Mouse (Mus musculus) right cerebral cortex, postnatal 36 days (tissue): ENCODE results near the gene Apopt1.

ENCODE experiments used
- DNase-seq, 2 experiments: peaks; one replicate each; pipeline ENCODE4 v3.0.0; 2022; ENCODE audit warnings: low spot score in 2 of 2, mixed read lengths in 1 of 2

The Apopt1 gene

DNA sequence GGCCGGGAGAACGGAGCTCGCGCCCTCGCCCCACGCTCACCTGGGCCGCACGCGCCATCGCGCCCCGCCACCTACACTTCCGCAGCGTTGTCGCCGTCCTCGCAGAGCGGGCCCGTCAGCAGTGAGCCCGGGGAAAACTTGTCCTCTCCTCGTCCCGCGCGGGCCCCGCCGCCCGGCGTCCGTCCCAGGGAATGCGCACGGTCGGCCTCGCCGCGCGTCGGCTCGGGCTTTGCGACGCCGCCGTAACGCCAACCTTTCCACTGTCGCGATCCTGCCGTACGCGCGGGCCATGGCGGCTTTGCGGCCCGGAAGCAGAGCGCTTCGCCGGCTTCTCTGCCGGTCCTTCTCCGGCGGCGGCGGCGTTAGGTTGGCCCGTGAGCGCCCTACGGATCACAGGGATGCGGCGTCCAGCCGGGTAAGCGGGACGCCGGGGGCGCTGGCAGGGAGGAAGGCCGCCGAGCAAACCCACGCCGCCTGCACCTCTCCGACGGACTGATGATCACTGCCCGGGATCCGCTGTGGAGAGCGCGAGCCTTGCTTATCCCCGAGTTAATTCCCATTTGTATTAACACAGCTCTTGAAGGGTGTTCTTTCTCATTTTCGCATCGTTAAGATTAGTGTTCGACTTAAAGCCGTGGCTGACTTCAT, at the start of gene Apopt1, which contains the start of gene Bag5:
Gene Apopt1, plus strand, starts transcription at position 258 of the 648 bp plus-strand sequence.
Gene Bag5, minus strand, starts transcription at position 254 of the 648 bp plus-strand sequence.
- peak; percentile 85 to 88 for DNase-seq

DNA sequence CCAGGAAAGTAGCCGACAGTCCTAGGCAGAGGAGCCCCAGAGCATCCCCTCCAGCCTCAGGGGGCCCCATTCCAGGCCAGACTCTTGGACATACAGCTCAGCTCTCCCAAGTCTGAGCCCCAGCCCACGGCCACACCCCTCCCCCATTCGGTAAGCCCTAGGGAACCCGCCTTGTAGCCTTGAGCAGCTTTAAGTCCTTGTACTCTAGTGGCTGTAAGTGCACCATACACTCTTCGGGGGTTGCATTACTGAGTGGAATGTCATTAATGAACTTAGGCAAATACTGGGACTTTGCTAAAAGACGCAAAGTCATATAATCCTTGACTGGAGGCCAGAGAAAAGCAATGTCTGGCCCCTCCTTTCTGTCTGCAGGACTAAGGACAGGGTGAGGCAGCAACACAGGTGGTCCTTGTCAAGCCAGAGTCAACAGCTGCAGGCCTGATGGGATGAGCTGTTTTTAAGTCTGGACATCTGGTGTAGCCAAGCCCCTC, 48.9 kb upstream of the Apopt1 start:
- DNase-seq = no peak

DNA sequence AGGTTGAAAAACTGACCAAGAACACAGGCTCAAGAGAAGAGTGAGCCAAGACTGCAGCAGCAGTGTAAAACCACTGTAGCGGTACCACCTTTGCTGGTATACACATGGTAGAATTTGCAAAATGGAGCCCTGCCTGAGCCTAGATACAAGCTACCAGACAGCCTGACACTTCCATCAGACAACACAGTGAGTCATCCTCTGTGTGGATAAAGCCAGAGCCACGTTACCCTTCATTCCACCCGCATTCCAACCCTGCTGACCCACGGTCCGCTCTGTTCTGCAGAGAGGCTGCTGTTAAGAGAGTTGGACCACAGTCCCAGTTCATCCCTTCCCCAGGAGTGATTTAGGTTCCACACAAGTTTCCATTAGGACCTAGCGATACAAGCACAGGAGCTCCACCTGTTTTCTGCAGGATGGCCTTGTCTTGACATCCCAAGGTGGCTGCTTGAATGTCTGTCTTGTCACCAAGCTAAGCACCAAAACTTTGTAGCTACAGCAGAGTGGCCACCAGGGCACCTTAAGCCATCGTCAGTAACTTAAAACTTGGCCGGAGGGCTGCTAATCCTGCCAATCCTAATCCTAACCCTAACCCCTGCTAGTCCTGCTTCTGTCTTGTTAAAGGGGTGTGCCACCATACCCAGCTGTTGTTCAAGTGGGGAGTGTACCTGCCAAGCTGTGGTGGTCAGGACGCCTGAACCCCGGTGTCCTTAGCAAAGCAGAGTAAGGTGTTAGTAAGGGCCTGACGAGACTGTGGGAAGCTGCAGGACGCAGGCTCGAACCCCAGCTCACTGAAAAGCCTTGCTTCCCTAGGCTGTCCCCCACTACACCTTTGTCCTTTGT, 47.8 kb upstream of the Apopt1 start:
- DNase-seq = no peak

DNA sequence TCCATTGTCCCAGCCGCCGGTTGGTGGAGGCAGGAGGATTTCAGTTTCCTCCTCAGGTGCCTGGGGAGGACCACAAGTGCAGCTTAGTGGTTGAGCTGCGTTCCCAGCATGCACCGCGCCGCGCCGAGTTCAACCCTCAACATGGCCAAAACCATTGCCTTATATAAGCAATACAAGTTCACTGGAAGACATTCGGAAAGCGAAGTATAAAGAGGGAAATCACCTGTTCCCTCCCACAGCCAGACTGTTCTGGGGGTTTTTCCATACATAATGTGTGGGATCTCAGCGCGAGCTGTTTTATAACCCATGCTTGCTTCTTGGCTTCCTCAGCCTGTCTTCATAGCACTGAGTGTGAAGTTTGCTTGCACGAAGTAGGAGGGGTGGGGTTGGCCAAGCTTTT, 46.7 kb upstream of the Apopt1 start:
- DNase-seq = peak; percentile 81 to 87

DNA sequence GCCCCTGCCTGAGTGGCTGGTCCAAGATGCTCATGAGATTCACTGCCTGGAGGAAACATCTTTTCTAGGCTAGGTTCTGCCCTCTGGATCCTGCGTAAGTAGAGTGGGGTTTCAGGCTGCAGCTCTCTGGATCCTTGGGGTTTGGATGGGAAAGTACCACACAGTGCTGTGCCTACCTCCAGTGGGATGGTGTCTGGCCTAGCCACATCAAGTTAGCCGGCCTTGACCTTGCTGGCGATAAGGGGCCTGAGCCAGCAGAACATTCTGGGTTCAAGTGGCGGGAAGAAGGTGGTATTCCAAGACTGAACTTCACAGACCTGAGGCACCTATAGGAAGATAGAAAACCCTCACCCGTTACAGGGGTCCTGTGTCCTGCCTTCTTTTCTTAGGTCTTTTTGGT, 45.6 kb upstream of the Apopt1 start:
- no peak for DNase-seq

DNA sequence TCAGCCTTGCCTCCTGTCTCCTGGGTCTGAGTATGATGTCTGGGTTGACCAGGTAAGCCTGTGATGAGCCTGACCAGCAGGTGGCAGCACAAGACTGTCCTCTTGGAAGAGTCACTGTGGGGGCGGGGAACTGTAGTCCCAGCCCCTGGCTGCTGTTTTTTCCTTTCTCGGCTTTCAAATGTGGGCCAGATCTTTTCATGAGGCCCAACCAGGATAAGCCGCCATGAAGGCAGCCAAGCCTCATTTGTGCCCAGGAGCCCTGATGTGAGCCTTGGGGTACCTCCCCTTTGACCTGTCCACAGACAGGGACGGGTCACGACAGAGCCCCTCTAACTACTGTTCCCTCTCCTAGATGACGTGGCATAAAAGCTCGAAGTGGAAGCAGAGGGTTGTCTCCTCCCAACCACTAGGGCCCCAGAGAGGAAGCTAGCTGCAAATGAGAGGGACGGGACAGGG, 44.6 kb upstream of the Apopt1 start:
- peak; percentile 94 for DNase-seq

DNA sequence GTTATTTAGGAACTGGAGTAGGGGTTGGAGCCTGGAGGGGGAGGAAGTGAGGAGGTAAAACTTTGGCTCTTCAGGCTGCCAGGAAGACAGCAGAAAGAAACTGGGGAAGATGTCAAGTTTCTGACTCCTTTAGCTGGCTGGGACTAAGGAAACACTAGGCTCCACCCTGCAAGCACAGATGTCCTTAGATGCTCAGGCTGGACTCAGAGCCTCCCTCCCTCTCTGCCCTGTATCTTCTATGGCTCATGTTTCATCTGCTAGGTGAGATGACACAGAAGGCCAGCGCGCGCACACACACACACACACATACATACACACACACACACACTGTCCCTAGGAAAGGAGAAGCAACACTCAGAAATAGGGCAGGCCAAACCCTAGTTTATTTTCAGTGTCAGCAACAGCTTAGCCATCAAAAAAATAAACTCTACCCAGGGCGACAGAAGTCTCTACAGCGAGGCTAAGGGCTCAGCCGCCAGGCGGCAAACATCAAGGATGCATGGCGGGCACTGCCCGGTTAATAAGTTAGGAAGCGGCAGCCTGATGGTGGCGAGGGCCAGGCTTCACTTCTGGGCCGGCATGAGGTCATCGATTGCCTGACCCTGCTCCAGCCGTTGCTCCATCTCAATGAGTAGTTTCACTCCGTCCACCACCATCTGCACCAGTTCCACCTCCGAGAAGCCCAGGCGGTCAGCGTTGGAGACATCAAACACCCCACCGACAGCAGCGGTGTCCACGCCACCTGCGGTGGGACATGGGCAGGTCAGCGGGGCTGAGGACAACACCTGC, 43.9 kb upstream of the Apopt1 start:
- no peak for DNase-seq

DNA sequence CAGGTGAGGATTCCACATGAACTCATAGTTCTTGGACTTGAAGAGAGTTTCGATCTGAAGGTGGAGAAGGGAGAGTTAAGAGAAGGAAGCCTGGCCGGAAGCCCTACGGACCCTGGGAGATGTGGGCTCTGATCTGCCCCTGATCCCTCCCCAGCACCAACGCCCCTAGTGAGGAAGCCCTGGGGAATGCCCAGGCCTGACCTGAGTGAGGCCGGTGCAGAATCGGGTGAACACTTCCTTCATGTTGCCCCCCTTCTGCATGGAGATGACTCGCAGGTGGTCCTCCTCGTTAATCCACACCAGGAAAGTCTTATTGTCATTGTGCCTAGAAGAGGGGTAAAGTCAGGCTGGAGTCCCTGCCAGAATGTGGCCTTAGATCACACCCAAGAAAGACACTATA, 43.1 kb upstream of the Apopt1 start:
- no peak for DNase-seq

DNA sequence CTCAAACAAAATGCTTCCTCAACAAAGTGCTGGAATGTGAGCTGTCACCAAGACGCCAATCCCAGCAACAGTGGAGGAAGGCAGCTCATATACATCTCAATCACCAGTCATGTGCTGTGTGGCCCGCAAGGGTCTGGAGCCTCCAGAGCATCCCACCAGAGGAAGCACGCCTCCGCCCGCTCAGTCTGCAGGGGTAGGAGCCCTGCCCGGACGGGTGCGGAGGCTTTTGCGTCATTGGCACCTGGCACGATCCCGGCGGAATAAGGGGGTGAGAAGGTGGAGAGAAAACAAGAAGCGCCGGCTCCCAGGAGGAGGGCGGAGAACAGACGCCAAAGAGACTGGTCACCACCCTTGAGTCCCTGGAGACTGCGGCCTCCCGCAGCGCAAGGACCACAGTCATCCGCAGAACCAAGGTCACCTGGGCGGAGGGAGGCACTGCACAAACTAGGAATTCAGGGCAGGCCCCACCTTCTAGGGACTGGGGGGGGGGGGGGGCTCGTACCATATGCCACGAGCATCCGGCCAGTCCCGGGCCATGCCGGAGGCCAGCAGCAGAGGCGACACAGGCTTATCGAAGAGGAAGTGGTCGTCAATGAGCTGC, 42.6 kb upstream of the Apopt1 start:
- no peak for DNase-seq

DNA sequence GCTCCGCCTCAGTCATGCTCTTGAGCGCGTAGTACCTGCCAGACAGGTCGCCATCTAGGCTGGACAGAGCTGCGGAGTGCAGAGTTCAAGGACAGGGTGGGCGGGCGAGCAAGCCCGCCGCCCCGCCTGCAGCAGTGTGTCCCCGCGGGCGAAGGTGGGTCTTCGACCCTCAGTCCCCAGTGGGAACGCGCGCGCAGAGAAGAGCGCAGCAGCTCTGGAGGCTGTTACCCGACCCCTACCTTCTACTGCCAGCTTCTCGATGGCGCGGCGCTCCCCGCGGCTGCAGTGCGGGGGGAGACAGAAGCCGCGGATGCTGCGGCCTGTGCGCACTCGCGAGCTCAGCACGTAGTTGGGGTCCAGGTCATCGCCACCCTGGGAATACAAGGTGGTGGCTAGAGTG, 42.1 kb upstream of the Apopt1 start:
- DNase-seq = no peak

DNA sequence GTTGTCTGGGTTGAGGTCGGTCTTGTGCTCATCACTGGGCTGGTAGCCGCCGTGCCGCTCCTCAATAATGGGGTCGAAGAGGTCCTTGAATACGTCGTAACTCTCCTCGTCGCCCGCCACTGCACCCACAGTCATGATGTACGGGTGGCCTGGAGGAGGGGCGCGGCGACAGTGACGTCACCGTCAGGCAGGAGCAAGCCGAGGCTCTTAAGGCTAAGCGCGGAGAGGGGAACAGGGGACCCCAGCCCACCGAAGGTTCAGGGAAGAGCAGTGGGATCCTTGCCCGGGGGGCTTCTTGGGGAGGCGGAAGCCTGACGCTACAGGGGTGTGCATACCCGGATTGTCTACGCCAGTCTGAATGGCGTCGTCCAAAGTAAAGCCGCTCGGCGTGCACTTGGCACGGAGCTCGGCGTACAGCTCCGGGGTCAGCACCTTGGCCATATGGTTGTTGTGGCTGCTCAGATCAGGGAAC, 41.6 kb upstream of the Apopt1 start:
- peak; percentile 75 to 81 for DNase-seq

DNA sequence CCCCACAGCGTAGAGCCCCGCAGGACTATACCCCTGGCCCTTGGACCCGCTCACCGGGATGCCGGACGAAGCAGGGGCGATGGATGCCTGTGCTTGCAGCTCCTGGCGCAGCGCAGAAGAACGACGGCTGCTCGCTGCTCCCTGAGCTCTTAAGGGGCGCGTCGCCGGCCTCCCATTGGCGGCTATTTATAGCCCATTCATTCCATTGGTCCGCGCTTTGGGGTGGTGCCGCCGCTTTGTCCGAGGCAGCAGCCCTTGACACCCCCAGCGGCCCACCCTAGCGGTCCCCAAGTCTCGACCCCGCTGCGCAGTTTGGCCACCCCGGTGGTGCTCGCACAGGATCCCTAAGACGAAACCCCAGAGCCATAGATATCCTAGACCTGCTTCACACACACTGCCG, 40.9 kb upstream of the Apopt1 start, which contains the start of gene Ckb:
Gene Ckb, minus strand, starts transcription at position 163 of the 400 bp plus-strand sequence.
- peak; percentile 89 to 93 for DNase-seq

DNA sequence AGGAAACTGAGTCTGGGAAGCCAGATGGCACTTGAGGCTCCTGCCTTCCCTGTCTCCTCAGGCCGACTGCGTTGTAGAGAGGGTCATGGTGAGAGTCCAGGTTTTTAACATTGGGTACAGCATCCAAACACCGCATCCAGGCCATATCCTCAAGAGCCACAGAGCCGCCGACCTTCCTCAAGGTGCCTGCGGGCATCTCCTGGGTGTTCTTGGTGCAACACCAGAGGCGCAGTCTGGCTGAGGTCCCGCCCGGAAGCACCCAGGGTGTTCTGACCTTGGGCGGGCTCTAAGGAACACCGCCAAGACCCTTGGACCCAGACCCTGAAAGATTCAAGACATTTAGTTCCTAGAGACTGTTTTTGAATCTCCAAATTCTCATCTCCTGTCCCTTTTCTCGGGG, 40.5 kb upstream of the Apopt1 start:
- no peak for DNase-seq

DNA sequence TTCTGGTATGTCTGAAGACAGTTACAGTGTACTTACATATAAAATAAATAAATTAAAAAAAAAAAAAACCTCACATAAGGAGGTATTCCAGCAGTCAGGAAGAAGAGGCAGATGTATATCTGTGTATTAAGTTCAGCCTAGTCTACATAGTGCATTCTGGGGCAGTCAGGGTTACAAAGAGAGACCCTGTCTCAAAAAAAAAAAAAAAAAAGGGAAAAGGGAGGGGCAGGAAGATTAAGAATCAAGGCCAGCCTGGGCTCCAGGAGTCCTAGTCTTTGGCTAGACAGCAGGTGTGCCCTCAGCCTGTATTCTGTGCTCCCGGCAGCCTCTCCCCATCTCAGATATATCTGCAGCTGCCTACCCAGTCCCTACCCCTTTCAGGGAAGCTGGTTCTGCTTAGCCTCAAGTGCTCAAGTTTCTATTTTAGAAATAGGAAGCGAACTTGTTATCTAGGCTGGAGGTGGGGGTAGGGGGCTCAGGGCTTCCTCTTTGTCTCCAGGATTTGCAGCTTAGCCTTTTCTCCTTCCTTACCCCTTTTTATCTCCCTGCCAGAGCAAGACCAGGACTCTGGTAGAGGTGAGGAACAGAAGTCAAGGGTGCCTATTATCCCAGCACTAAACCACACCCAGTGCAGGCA, 38.1 kb upstream of the Apopt1 start:
- DNase-seq = no peak

DNA sequence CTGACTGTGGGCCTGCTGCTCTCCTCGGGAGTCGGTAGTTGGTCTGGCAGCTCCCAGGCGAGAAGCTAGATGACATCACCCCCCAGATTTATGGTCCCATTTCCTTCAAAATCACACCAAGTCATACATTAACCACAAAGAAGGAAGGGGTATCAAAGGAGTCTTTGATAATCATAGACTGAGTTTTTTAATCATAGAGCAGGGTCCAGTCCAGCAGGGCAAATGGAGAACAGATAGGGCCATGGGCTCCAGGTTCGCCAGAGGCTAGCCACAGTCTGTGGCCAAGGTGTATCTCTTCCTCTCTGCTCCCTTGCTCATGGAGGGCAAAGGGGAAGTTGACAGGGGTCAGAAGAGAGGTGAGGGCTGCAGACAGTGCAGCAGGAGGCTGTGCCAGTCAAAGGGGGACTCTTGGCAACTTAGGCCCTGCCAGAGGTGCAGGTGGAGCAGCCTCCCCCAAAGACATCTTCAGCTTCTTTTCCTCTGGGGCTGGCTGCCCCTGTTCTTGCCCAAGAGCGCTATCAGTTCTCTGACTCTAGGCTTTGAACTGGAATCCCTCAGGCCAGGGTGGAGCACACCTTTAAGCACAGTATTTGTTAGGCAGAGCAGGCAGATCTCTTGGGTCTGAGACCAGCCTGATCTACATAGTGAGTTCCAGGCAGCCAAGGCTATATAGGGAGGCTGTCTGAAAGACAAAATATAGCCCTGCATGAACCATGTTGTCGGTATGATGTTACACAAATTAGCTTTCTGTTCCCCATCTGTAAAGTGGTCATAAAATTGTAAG, 37.1 kb upstream of the Apopt1 start:
- no peak for DNase-seq

DNA sequence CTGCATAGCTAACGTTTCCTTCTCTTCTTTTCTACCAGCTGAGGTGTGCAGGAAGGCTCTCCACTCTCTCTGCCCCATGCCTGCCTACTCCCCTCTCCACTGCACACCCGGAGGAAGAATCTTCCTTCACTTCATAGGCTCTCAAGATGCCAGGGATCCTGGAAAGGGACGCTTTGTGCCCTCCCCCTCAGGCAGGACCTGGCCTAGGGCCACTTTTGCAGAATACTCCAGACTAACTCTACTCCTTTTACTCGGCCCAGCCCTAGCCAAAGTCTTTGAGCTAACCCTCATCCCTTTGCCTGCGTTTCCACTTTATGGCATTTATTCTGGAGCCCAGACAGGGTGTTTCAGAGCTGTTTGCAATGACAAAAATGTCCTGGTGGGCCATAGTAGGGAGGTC, 35.6 kb upstream of the Apopt1 start:
- no peak for DNase-seq

DNA sequence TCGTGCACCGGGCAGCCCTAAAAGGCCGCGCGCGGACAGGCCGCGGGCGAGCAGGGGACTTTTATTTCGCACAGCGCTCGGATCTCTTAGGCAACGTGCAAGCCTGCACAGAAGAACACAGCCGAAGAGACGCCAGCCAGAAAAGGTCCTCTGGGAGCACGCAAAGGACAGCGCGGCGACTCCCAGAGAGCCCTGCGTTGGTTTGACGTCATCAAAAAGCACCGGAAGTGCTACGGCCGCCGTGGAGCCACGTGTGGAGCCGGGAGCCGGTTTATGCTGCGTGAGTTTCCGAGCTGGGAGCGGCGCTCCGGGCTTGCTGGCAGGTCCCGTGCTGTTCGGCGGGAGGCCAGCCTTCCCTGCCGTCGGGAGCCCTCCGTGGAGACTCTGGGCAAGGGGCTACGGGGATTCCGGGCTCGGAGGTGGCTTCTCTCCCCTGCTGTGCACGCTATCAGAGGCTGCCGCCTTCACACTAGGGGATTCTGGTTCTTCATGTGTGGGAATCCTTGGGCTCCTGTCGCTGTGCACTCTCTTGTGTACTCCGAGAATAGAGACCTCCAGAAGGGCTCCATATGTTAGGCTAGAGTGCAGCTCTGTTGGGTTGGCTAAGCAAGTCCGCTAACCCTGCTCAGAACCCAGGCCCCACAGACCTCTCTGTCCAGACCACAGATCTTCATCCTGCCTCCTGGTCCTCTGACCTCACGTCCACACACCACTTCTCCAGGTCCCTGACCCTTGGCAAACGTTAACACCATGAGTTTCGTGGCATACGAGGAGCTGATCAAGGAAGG, 35.0 kb upstream of the Apopt1 start, which contains the start of gene Trmt61a:
Gene Trmt61a, plus strand, starts transcription at position 224 of the 788 bp plus-strand sequence.
- peak; percentile 86 to 87 for DNase-seq

DNA sequence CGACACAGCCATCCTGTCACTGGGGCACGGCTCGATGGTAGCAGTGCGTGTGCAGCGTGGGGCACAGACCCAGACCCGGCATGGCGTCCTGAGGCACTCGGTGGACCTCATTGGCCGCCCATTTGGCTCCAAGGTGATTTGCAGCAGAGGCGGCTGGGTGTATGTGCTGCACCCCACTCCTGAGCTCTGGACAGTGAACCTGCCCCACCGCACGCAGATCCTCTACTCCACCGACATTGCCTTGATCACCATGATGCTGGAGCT, 34.5 kb upstream of the Apopt1 start:
- DNase-seq = no peak

DNA sequence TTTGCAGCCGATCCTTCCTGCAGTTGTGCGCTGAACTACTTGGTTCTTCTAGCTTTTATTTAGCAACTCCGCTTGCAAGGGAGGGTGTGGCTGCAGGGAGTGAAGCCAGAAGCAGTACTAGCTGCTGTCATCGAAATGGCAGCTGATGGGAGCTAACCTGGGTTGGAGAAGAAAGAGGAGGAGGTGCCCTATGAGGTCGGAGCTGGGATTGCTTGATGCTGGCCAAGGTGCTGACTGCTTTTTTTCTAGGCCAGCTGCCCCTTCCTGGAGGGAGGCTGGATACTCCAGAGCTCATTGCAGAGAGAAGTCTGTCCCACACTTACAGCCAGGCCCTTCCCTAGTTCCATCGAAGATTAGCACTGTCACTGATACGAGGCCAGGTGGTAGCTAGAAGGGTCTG, 34.1 kb upstream of the Apopt1 start:
- no peak for DNase-seq

DNA sequence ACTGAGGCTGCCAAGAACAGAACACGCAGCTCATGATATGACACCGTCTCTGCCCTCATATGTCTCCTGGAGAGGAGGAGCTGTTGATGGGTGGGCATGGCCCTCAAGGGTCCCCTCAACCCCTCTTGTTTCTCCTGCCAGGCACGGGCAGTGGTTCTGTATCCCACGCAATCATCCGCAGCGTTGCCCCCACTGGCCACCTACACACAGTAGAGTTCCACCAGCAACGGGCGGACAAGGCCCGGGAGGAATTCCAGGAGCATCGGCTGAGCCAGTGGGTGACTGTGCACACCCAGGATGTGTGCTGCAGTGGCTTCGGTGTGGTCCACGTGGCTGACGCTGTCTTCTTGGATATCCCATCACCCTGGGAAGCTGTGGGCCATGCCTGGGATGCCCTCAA, 32.4 kb upstream of the Apopt1 start:
- DNase-seq = no peak
